Mouse (Mus musculus) cerebellum, adult 18-20 months (tissue): ENCODE measurements at regions not wholly inside any gene's neighbourhood (a gene's known extent, or its start where the extent isn't known, plus 50 kb on each side); places are given as distances from the start of the nearest gene placed in this dataset.

ENCODE experiments used
- DNase-seq, 2 experiments: peaks; one replicate each; pipeline ENCODE4 v3.0.0; 2021

- DNase-seq, result peak; percentile 4 to 22
These were observed 59.8 kb upstream of the Nrg3 start for GRCm38 (mm10) chr14:39532689-39533088.
